Mouse (Mus musculus) liver, postnatal 0 days (tissue): Measurements from ENCODE around the gene Col2a1. TPM values are rescaled to one million over a fixed set of nuclear protein-coding genes. Genes with fewer than 3 reads are reported as not detected.

Source experiments
- ATAC-seq: fragments of 200-750 bp; cut with Nextera tagmentation; 2 replicates; pipeline ENCODE4 v1.8.0; 2017; ENCODE audit warnings: mild to moderate bottlenecking, moderate library complexity
- DNase-seq: peaks from one replicate; pipeline ENCODE4 v3.0.0-alpha.2; 2016
- H3K27ac ChIP-seq: fragments of 300-500 bp; sonication (generic); 2 replicates; pipeline ENCODE4 v1.5.1; 2014; ENCODE audit warnings: antibody characterized with exemption, moderate library complexity, mild to moderate bottlenecking, low read depth
- H3K27me3 ChIP-seq: fragments of 300-500 bp; sonication (generic); 2 replicates; pipeline ENCODE4 v1.6.1; 2014; ENCODE audit warnings: low read length, control low read depth, mixed read lengths; ENCODE audit not compliant: insufficient read depth
- H3K36me3 ChIP-seq: fragments of 300-500 bp; sonication (generic); replicated peaks from 2 replicates; pipeline ENCODE4 v1.6.1; 2014; ENCODE audit warnings: mild to moderate bottlenecking, control low read depth, low read length, moderate library complexity, mixed read lengths; ENCODE audit not compliant: insufficient read depth
- H3K4me1 ChIP-seq: fragments of 300-500 bp; sonication (generic); 2 replicates; pipeline ENCODE4 v1.6.1; 2014; ENCODE audit warnings: antibody characterized with exemption, mild to moderate bottlenecking, control low read depth; ENCODE audit not compliant: insufficient read depth
- H3K4me2 ChIP-seq: fragments of 300-500 bp; sonication (generic); 2 replicates; pipeline ENCODE4 v1.6.1; 2014; ENCODE audit warnings: low read depth, mild to moderate bottlenecking, low read length, moderate library complexity, mixed read lengths
- H3K4me3 ChIP-seq: fragments of 300-500 bp; sonication (generic); 2 replicates; pipeline ENCODE4 v1.5.1; 2014; ENCODE audit warnings: low read depth, low read length
- H3K9ac ChIP-seq: fragments of 300-500 bp; sonication (generic); replicated peaks from 2 replicates; pipeline ENCODE4 v1.6.1; 2014; ENCODE audit warnings: mild to moderate bottlenecking, moderate library complexity
- H3K9me3 ChIP-seq: fragments of 300-500 bp; sonication (generic); 2 replicates; pipeline ENCODE4 v1.6.1; 2016; ENCODE audit warnings: mild to moderate bottlenecking, control low read depth, low read length, mixed read lengths
- CTCF ChIP-seq: sonication (generic); IDR thresholded peaks from 2 replicates; pipeline ENCODE4 v1.5.1; 2016; ENCODE audit warnings: antibody characterized with exemption, low read depth
- EP300 ChIP-seq: IDR thresholded peaks from 2 replicates; pipeline ENCODE4 v1.6.1; 2016; ENCODE audit warnings: antibody characterized with exemption, low read depth, mild to moderate bottlenecking
- WGBS: fragments of 180-500 bp; shearing (Covaris S2); extraction: QIAGEN DNeasy Blood & Tissue Kit; methylation state at CpG from one replicate; pipeline ENCODE4 v1.1.7; 2014; ENCODE audit not compliant: insufficient replicate concordance; 5-methylcytosine and 5-hydroxymethylcytosine counted together
- polyA plus RNA-seq: library from polyadenylated mRNA; unstranded; fragments of >200 nt; fragmentation: Nextera tagmentation; extraction: Ambion mirVana; gene quantifications from 2 replicates; pipeline ENCODE4 v1.2.1, GENCODE M21; 2015

Col2a1 gene
- polyA plus RNA-seq, 1 experiment from 2014 or later = 0.12 TPM

GRCm38 (mm10) chr15:97955286-97955685 is 49.2 kb downstream of the Col2a1 start:
- H3K36me3 ChIP-seq = no peaks in the 10 kb centered on the region
- H3K9me3 ChIP-seq = no peaks in the 10 kb centered on the region
- no peak overlapping the region for H3K4me2 ChIP-seq
- TF ChIP-seq EP300 = no peak
- TF ChIP-seq CTCF = no peak
- 54% methylated on average over 1 of the region's 1 CpGs for WGBS
- no peak overlapping the region for H3K9ac ChIP-seq
- no peak overlapping the region for H3K4me3 ChIP-seq
- H3K4me1 ChIP-seq = peaks cover 5% of the 10 kb centered on the region; the same call in 1 of the 2 replicates
- no peak for DNase-seq
- peak overlapping the region; percentile 64 for H3K27ac ChIP-seq
- peaks cover 9% of the 10 kb centered on the region; the same call in 1 of the 2 replicates for H3K27me3 ChIP-seq
- peak; percentile 51; the same call in 1 of the 2 replicates for ATAC-seq

GRCm38 (mm10) chr15:97954671-97955070 is 49.8 kb downstream of the Col2a1 start:
- WGBS = 58% methylated on average over 8 of the region's 8 CpGs

GRCm38 (mm10) chr15:97952889-97953189 is 51.7 kb downstream of the Col2a1 start:
- Histone ChIP-seq H3K4me3 (no peak overlapping the region), H3K9ac (no peak overlapping the region), H3K36me3 (no peaks in the 10 kb centered on the region), H3K27me3 (peaks cover 9% of the 10 kb centered on the region; the same call in 1 of the 2 replicates), H3K4me2 (no peak overlapping the region), H3K9me3 (no peaks in the 10 kb centered on the region), H3K4me1 (peaks cover 5% of the 10 kb centered on the region; the same call in 1 of the 2 replicates), H3K27ac (no peak overlapping the region)
- TF ChIP-seq CTCF = no peak
- no peak for TF ChIP-seq EP300
- 0 out of 2 replicates have a peak, but pooled peaks have one; percentile 14 for ATAC-seq
- no peak for DNase-seq
- WGBS = 63% methylated on average over 4 of the region's 4 CpGs

More at GRCm38 (mm10) chr15:97954671-97955070, 49.8 kb downstream of the Col2a1 start:
- Histone ChIP-seq H3K27ac (peak overlapping the region; percentile 64), H3K4me1 (peaks cover 5% of the 10 kb centered on the region; the same call in 1 of the 2 replicates), H3K27me3 (peaks cover 9% of the 10 kb centered on the region; the same call in 1 of the 2 replicates), H3K9ac (no peak overlapping the region), H3K36me3 (no peaks in the 10 kb centered on the region), H3K9me3 (no peaks in the 10 kb centered on the region), H3K4me3 (no peak overlapping the region), H3K4me2 (no peak overlapping the region)
- TF ChIP-seq CTCF (no peak), EP300 (no peak)
- peak; percentile 25; the same call in 1 of the 2 replicates for ATAC-seq
- DNase-seq = no peak

- WGBS = 17% methylated on average over 16 of the region's 16 CpGs
- Histone ChIP-seq H3K4me2 (no peak overlapping the region), H3K27ac (no peak overlapping the region), H3K9ac (no peak overlapping the region), H3K27me3 (peaks cover 9% of the 10 kb centered on the region; the same call in 1 of the 2 replicates), H3K4me3 (no peak overlapping the region), H3K4me1 (peaks cover 5% of the 10 kb centered on the region; the same call in 1 of the 2 replicates), H3K36me3 (no peaks in the 10 kb centered on the region), H3K9me3 (no peaks in the 10 kb centered on the region)
- TF ChIP-seq EP300 (no peak), CTCF (peak; percentile 97)
- peak; percentile 68 for DNase-seq
- peak; percentile 22; the same call in 1 of the 2 replicates for ATAC-seq
Observed at GRCm38 (mm10) chr15:97952137-97952888, 52.2 kb downstream of the Col2a1 start.

GRCm38 (mm10) chr15:97950240-97950639 is 54.3 kb downstream of the Col2a1 start:
- WGBS = 53% methylated on average over 7 of the region's 7 CpGs
- no peaks in the 10 kb centered on the region for H3K36me3 ChIP-seq
- H3K9ac ChIP-seq = no peak overlapping the region
- no peaks in the 10 kb centered on the region for H3K9me3 ChIP-seq
- no peak overlapping the region for H3K4me2 ChIP-seq
- TF ChIP-seq EP300 (no peak), CTCF (no peak)
- H3K4me1 ChIP-seq = 0 out of 2 replicates have a peak, but pooled peaks cover 2% of the 10 kb centered on the region
- no peak overlapping the region for H3K27ac ChIP-seq
- H3K4me3 ChIP-seq = no peak overlapping the region
- H3K27me3 ChIP-seq = peaks cover 9% of the 10 kb centered on the region; the same call in 1 of the 2 replicates
- DNase-seq = no peak
- ATAC-seq = no peak

GRCm38 (mm10) chr15:97949706-97950105 is 54.8 kb downstream of the Col2a1 start:
- ATAC-seq (no peak), DNase-seq (no peak)
- peaks cover 9% of the 10 kb centered on the region; the same call in 1 of the 2 replicates for H3K27me3 ChIP-seq
- 0 out of 2 replicates have a peak, but pooled peaks cover 2% of the 10 kb centered on the region for H3K4me1 ChIP-seq
- WGBS = 27% methylated on average over 3 of the region's 3 CpGs
- no peak overlapping the region for H3K4me2 ChIP-seq
- H3K9ac ChIP-seq = no peak overlapping the region
- no peak overlapping the region for H3K27ac ChIP-seq
- no peaks in the 10 kb centered on the region for H3K9me3 ChIP-seq
- H3K4me3 ChIP-seq = no peak overlapping the region
- TF ChIP-seq CTCF (no peak), EP300 (no peak)
- H3K36me3 ChIP-seq = no peaks in the 10 kb centered on the region
